Mouse (Mus musculus): ENCODE results near the gene Ears2. TPM values are rescaled to one million over a fixed set of nuclear protein-coding genes. Genes with fewer than 3 reads are reported as not detected.

Gene Ears2
- total RNA-seq, 1 experiment, result 20.5 TPM

DNA sequence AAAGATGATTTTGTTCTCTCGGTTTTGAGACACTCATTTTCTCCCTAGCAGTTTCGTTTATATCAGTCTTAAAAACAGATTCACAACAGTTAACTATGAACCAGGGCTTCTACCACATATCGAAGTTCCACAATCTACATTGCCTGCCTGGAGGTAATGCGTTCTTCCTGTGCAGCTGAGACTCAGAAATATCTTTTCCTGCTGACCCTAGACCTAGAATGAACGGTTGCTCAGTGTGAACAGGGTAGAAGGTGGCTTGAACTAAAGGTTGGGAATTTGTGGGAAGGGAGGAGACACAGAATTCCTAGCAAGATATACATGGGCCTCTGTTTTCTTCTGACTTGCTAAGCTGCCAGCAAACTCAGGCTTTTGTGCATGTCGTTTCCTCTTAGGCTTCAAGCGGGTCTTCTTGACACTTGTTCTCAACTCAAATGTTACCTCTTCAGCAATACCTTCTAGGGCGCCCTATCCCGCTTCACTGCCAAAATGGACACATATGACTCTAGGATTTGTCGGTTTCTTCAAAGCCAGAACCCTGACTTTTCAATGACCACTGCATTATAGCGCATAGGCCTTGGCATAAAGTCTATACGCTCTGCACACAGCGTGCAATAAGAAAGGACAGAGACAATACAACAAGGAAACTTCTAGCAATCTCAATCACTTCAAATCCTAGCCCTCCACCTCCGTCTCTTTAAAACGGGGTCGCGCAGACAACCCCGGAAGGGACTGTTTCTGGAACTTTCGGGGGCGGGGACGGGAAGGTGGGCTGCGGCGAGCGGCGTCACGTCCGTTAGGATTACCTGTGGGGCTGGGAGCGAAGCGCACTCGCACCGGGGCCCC is 740 bp downstream of the Ears2 start:
- Histone ChIP-seq H3K36me3 (ENCODE audit: control insufficient read depth, insufficient read depth, low read length, poor library complexity, severe bottlenecking) (peaks cover 13% of the 10 kb centered on the region), H3K4me3 (ENCODE audit: insufficient read depth in 1 of 2, low read depth in 1 of 2, low read length in 2 of 2, poor library complexity in 1 of 2, severe bottlenecking in 1 of 2) (peak overlapping the region; percentile 82 to 94), H3K9ac (ENCODE audit: insufficient read depth, low read depth, low read length, poor library complexity, severe bottlenecking) (peak overlapping the region; percentile 92), H3K4me1 (ENCODE audit: control insufficient read depth in 2 of 2, insufficient read depth in 2 of 2, low read length in 2 of 2, poor library complexity in 1 of 2) (peaks cover 6 to 7% of the 10 kb centered on the region in 2 experiments; a peak in 2 of 4 replicates), H3K9me3 (ENCODE audit: control insufficient read depth, insufficient read depth, low read depth, low read length) (no peaks in the 10 kb centered on the region), H3K27ac (ENCODE audit: insufficient read depth, low read depth, low read length, poor library complexity, severe bottlenecking) (peak overlapping the region; percentile 95)
- no peak for DNase-seq (ENCODE audit: low read depth, low spot score)
- TF ChIP-seq ZC3H11A (IDR thresholded peaks at IDR 0.05; ENCODE audit: borderline replicate concordance, low read depth, low read length) (no peak), ZNF384 (IDR thresholded peaks at IDR 0.05; ENCODE audit: low read depth, low read length) (no peak), MAFK (IDR thresholded peaks at IDR 0.05; ENCODE audit: insufficient read depth, low read depth, low read length) (no peak), CHD2 (IDR thresholded peaks at IDR 0.05; ENCODE audit: low read depth, low read length) (no peak), HCFC1 (IDR thresholded peaks at IDR 0.05; ENCODE audit: borderline replicate concordance, insufficient read depth, low read length) (no peak)
- in situ Hi-C loops (cut with MboI; ENCODE audit: low sequenced_read_pairs in 2 of 2, unreplicated experiment in 2 of 2), result no loop called here

DNA sequence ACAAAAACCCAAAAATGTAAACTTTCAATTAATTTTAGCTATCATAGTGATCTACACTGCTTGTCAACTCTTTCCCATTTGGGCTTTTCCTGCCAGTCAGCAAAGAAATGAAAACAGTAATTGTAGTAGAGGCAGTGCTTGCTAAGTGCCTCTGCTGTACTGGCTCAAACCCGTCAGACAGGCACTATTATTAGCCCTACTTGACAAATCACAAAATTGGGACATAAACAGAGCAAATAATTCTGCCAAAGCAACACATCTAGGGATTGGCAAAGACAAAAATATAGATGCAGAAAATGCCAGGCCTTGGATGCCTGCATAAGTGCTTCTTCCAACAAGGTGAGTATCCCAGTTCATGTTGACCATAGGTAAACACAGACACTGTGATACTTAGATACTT is 1.4 kb downstream of the Ears2 start:
- peaks cover 6 to 7% of the 10 kb centered on the region in 2 experiments; a peak in 2 of 4 replicates for H3K4me1 ChIP-seq (ENCODE audit: control insufficient read depth in 2 of 2, insufficient read depth in 2 of 2, low read length in 2 of 2, poor library complexity in 1 of 2)
- H3K9me3 ChIP-seq (ENCODE audit: control insufficient read depth, insufficient read depth, low read depth, low read length), result no peaks in the 10 kb centered on the region
- in situ Hi-C loops (cut with MboI; ENCODE audit: low sequenced_read_pairs in 2 of 2, unreplicated experiment in 2 of 2), result no loop called here
- H3K9ac ChIP-seq (ENCODE audit: insufficient read depth, low read depth, low read length, poor library complexity, severe bottlenecking), result peak overlapping the region; percentile 31; the same call in 1 of the 2 replicates
- DNase-seq (ENCODE audit: low read depth, low spot score), result no peak
- no peak for TF ChIP-seq ZNF384 (IDR thresholded peaks at IDR 0.05; ENCODE audit: low read depth, low read length)
- no peak for TF ChIP-seq MAFK (IDR thresholded peaks at IDR 0.05; ENCODE audit: insufficient read depth, low read depth, low read length)
- no peak for TF ChIP-seq CHD2 (IDR thresholded peaks at IDR 0.05; ENCODE audit: low read depth, low read length)
- TF ChIP-seq ZC3H11A (IDR thresholded peaks at IDR 0.05; ENCODE audit: borderline replicate concordance, low read depth, low read length), result no peak
- TF ChIP-seq HCFC1 (IDR thresholded peaks at IDR 0.05; ENCODE audit: borderline replicate concordance, insufficient read depth, low read length), result no peak
- peaks cover 13% of the 10 kb centered on the region for H3K36me3 ChIP-seq (ENCODE audit: control insufficient read depth, insufficient read depth, low read length, poor library complexity, severe bottlenecking)
- peak overlapping the region in 1 of 2 experiments; percentile 94; a peak in 2 of 4 replicates for H3K4me3 ChIP-seq (ENCODE audit: insufficient read depth in 1 of 2, low read depth in 1 of 2, low read length in 2 of 2, poor library complexity in 1 of 2, severe bottlenecking in 1 of 2)
- H3K27ac ChIP-seq (ENCODE audit: insufficient read depth, low read depth, low read length, poor library complexity, severe bottlenecking), result no peak overlapping the region

DNA sequence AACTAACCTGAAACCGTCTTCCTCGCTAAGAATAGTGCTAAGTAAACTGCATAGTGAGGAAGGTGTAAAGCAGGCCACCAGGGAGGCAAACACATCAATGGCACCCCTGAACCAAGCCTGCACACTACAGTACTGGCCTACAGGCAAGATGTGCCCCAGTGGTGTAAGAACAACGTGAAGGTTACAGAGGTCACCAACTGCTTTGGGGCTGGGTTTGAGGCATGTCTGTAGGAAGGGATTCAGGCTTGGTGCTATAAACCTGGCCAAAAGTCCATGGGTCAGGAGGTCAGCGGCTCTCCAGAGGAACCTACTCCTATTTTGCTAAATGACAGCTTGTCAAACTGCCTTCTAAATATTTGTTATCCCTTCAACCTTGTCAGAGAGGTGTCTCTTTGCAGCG is 10.4 kb downstream of the Ears2 start:
- no peak overlapping the region for H3K4me3 ChIP-seq (ENCODE audit: insufficient read depth in 1 of 2, low read depth in 1 of 2, low read length in 2 of 2, poor library complexity in 1 of 2, severe bottlenecking in 1 of 2)
- no peaks in the 10 kb centered on the region for H3K9me3 ChIP-seq (ENCODE audit: control insufficient read depth, insufficient read depth, low read depth, low read length)
- H3K27ac ChIP-seq (ENCODE audit: insufficient read depth, low read depth, low read length, poor library complexity, severe bottlenecking), result no peak overlapping the region
- peaks cover 13% of the 10 kb centered on the region for H3K36me3 ChIP-seq (ENCODE audit: control insufficient read depth, insufficient read depth, low read length, poor library complexity, severe bottlenecking)
- in situ Hi-C loops (cut with MboI; ENCODE audit: low sequenced_read_pairs in 2 of 2, unreplicated experiment in 2 of 2), result no loop called here
- no peaks in the 10 kb centered on the region for H3K4me1 ChIP-seq (ENCODE audit: control insufficient read depth in 2 of 2, insufficient read depth in 2 of 2, low read length in 2 of 2, poor library complexity in 1 of 2)
- no peak overlapping the region for H3K9ac ChIP-seq (ENCODE audit: insufficient read depth, low read depth, low read length, poor library complexity, severe bottlenecking)
- no peak for DNase-seq (ENCODE audit: low read depth, low spot score)
- TF ChIP-seq CHD2 (IDR thresholded peaks at IDR 0.05; ENCODE audit: low read depth, low read length) (no peak), ZC3H11A (IDR thresholded peaks at IDR 0.05; ENCODE audit: borderline replicate concordance, low read depth, low read length) (no peak), MAFK (IDR thresholded peaks at IDR 0.05; ENCODE audit: insufficient read depth, low read depth, low read length) (no peak), HCFC1 (IDR thresholded peaks at IDR 0.05; ENCODE audit: borderline replicate concordance, insufficient read depth, low read length) (no peak), ZNF384 (IDR thresholded peaks at IDR 0.05; ENCODE audit: low read depth, low read length) (no peak)

DNA sequence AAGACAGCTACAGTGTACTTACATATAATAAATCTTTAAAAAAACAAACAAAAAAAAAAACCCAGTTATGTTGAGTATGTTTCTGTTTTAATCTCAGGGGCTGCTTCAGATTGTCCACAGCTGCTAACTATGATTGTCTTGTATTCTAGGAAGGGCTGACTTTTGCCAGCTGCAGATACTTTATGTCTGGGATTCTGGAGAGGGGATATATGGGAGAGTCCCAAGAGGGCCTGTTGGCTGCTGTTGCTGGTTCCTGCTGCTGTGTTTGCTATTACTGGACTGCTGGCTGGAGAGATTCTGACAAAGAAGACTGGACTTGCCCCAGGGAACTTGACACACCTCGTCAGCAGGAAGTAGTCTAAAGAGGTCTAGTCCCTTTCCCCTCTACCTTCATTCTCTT is 16.2 kb downstream of the Ears2 start:
- in situ Hi-C loops (cut with MboI; ENCODE audit: low sequenced_read_pairs in 2 of 2, unreplicated experiment in 2 of 2), result no loop called here
- Histone ChIP-seq H3K4me1 (ENCODE audit: control insufficient read depth in 2 of 2, insufficient read depth in 2 of 2, low read length in 2 of 2, poor library complexity in 1 of 2) (no peaks in the 10 kb centered on the region), H3K36me3 (ENCODE audit: control insufficient read depth, insufficient read depth, low read length, poor library complexity, severe bottlenecking) (peaks cover 24% of the 10 kb centered on the region), H3K4me3 (ENCODE audit: insufficient read depth in 1 of 2, low read depth in 1 of 2, low read length in 2 of 2, poor library complexity in 1 of 2, severe bottlenecking in 1 of 2) (no peak overlapping the region), H3K9ac (ENCODE audit: insufficient read depth, low read depth, low read length, poor library complexity, severe bottlenecking) (no peak overlapping the region), H3K9me3 (ENCODE audit: control insufficient read depth, insufficient read depth, low read depth, low read length) (no peaks in the 10 kb centered on the region), H3K27ac (ENCODE audit: insufficient read depth, low read depth, low read length, poor library complexity, severe bottlenecking) (no peak overlapping the region)
- no peak for DNase-seq (ENCODE audit: low read depth, low spot score)
- no peak for TF ChIP-seq ZC3H11A (IDR thresholded peaks at IDR 0.05; ENCODE audit: borderline replicate concordance, low read depth, low read length)
- TF ChIP-seq ZNF384 (IDR thresholded peaks at IDR 0.05; ENCODE audit: low read depth, low read length), result no peak
- TF ChIP-seq MAFK (IDR thresholded peaks at IDR 0.05; ENCODE audit: insufficient read depth, low read depth, low read length), result no peak
- TF ChIP-seq HCFC1 (IDR thresholded peaks at IDR 0.05; ENCODE audit: borderline replicate concordance, insufficient read depth, low read length), result no peak
- no peak for TF ChIP-seq CHD2 (IDR thresholded peaks at IDR 0.05; ENCODE audit: low read depth, low read length)
